Mouse (Mus musculus) testis, postnatal 10 days (tissue): Measurements from ENCODE around the gene Tm4sf19.

Source experiments
- DNase-seq: peaks from one replicate; pipeline ENCODE4 v3.0.0; 2021; ENCODE audit warnings: low spot score

The Tm4sf19 gene

GRCm38 (mm10) chr16:32400267-32400666, at the start of gene Tm4sf19:
TSS of gene Tm4sf19 (plus strand) at chr16:32400506.
- no peak for DNase-seq

DNA sequence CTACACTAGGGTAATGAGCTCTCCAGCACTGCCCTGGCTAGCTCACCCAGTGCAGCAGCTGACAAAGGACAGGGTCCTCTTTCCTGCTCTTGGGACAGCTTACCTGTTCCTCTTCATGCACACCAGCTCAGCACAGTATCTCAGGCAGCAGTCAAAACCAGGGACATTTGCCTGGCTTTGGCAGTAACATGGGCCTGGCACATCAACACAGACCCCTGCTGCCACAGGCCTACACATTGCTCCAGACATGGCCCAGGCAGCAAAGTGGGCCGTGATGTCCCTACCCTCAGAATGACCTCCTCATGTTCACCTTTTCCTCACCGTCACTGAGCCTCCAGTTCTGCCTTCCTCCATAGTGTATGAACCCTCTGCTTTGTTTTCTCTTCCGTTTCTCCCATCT, 49.5 kb upstream of the Tm4sf19 start:
- no peak for DNase-seq

DNA sequence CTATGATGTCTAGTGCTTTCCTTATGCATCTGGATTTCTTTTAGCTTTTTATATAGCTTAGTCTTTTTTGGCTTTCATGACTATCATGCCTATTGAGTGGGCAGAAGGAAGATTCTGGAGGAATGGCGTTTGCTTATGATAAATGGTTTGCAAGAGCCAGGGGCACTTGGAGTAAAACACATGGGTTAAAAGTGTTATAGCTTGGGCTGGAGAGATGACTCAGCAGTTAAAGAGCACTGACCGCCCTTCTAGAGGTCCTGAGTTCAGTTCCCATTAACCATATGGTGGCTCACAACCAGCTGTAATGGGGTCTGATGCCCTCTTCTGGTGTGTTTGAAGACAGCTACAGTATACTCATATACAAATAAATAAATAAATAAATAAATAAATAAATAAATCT, 36.8 kb upstream of the Tm4sf19 start:
- DNase-seq, result no peak

DNA sequence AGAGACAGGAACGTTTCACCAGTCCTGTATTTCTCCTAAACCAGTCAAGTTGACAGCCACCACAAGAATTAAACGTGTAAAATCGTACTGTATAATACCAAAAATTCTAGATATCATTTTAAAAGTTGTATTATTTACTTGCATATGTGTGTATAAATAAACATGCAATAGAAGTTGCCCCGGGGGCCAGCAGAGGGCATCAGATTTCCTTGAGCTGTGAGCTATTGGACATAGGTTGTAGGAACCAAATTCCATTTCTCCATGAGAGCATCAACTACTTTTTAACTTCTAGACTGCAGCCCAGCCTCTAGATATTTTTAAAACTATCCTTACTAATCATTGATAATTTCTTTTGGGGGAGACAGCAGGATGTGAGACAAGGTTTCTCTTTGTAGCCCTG, 29.0 kb upstream of the Tm4sf19 start:
- peak; percentile 57 for DNase-seq

GRCm38 (mm10) chr16:32379575-32379974, 20.7 kb upstream of the Tm4sf19 start:
- no peak for DNase-seq

DNA sequence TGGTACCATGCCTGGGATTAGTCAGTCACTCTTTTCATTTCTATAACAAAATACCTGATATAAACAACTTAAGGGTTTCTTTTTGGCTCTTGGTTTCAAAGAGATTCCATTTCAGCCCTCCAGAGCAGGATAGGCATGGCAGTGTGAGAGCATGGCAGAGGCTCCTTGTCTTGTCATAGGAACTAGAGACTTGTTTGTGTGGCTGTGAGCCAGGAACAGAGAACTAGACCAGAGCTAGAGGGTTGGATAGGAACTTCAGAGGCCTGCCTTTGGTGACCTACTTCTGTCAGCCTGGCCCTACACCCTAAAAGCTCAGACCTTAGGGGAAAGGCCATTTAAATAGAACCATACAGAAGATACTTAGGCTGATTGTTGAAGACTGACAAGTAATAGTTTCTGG, 17.4 kb upstream of the Tm4sf19 start:
- DNase-seq, result no peak

- no peak for DNase-seq
Observed at GRCm38 (mm10) chr16:32384885-32385284, 15.4 kb upstream of the Tm4sf19 start.

DNA sequence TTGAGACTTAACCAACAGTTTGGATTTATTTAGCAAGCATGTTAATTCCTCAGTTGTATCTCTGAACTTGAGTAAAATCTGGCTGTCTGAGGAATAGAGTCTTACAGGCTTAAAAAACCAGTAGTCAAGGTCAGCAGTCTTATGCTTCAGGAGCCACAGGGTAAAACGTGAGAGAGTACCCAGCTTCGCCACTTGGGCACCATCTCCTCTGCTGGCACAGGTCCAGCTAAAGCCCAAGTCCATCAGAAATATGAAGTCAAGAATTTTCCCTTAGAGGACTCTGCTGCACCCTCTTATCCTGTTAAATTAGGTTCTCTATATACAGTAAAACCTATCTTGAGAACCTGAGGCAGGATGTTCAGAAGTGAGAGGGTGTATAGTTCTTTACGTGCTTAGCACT, 13.5 kb upstream of the Tm4sf19 start:
- DNase-seq, result no peak

GRCm38 (mm10) chr16:32389049-32389448, 11.3 kb upstream of the Tm4sf19 start:
- no peak for DNase-seq

- DNase-seq, result no peak
Observed at GRCm38 (mm10) chr16:32389841-32390240, 10.5 kb upstream of the Tm4sf19 start.

DNA sequence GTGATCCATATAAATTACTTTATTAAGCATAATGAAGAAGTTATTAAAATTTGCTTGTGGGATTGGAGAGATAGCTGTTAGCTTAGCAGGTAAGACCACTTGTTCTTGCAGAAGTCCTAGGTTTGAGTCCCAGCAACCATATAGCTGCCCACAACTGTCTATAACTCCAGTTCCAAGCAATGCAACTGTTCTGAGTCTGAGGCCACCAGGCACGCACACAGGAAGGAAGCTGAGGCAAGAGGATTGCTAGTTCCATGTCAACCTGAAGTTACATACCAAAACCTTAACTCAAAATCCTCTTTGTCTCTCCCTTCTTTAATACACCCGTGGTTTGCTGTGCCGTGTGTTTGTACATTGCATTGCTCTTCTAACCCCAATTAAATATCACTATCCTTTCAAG, 9.4 kb upstream of the Tm4sf19 start:
- no peak for DNase-seq

GRCm38 (mm10) chr16:32395679-32396540, 4.4 kb upstream of the Tm4sf19 start:
- no peak for DNase-seq

DNA sequence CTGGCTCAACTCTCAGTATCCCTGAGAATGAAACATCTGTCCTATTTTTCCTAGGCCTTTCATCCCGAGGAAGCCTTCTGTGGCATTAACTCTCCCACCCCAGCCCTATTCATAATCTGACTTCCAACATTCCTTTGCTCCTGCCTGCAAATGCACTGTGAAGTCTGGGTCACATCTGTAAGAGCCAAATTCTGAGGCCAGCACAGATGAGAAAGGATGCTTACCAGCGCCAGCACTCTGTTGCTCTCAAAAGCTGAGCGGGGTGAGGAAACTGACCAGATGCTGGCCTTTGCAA, 3.8 kb upstream of the Tm4sf19 start:
- no peak for DNase-seq

GRCm38 (mm10) chr16:32398206-32398605, 2.1 kb upstream of the Tm4sf19 start:
- peak; percentile 13 for DNase-seq

GRCm38 (mm10) chr16:32401335-32401965, 1.1 kb downstream of the Tm4sf19 start:
- DNase-seq, result no peak

DNA sequence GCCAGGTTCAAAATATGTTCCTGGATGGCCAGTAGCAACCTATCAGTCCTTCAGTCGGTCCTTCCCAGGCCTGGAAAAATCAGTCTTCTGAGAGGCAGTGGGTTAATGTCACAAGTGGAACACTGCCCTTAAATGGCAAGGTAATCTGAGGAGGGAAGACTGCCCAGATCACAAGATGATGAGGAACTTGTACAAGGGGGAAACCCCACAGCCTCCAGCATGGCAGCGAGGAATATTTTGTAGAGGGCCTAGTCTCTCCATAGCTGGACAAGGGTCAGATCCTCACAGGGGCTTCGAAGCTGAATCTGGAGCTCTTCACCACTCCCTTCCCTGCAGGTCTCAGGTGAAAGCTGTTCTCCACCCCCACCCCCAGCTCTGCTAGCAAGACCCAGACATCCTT, 2.5 kb downstream of the Tm4sf19 start:
- DNase-seq, result no peak

DNA sequence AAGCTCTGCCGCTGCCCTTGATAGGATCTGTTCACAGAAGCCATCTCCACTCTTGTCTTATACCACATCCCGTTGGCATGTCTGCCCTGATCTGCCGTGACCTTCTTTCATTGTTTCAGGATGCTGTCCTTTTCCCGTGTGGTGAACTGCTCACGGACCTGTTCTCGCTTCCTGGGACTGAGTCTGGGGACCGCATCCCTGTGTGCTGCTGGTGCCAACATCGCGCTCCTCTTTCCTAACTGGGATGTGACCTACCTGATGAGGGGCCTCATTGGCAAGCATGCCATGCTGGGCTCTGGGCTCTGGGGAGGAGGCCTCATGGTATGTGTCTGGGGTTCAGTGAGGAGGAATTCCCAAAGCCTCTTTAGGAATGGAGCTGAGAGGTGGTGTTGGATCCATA, 5.4 kb downstream of the Tm4sf19 start:
- no peak for DNase-seq

DNA sequence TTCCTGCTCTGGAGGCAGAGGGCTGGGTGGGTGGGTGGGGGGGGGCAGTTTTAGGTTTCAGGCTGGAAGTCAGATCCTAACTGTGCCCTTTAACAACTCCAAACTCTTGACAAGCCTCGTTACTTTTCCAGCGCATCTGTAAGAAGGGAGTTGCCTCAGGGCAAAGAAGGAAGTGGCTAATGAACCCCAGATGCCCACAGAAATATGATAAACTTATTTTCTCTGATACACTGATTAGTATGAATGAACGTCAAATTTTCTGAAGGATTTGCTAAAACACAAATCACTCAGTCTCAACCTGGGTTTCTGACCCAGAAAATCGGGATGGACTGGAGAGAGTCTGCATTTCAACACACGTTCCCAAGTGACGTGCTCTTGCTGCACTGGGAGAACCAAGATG, 6.4 kb downstream of the Tm4sf19 start:
- no peak for DNase-seq

DNA sequence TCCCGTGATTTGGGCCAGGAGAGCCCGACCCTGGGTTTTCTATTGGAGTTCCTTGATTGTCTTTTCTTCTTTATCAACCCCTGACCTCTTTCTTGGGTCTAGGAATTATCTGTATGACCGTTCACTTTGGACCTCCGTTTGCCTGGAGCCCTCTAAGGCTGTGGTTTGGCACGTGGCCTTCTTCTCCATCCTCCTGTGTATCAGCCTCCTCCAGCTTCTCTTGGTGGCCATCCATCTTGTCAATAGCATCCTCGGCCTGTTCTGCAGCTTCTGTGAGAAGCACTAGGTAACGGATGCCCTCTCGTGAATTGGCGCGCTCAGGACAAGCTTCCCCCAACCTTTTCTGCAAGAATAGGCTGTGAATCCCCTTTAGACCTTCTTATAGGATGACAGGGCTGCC, 7.4 kb downstream of the Tm4sf19 start:
- DNase-seq, result no peak

DNA sequence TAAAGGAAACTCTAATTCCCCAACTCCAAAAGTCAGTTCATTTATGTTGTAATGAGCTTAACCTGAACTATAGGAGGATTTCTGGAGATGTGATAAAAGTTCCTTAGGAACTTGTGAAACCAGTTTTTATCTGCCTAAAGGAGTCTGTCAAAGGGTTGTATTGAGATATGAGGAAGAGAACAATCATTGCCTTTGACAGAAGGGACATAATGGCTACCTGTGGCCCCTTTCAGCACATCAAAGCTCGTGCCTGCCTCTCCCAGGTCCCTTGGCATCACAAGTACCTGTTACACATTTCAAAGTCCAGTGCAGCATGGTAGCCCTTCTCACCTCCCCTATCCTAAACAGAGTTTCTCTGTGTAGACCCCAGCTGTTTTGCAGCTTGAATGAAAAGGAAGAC, 17.2 kb downstream of the Tm4sf19 start:
- no peak for DNase-seq

DNA sequence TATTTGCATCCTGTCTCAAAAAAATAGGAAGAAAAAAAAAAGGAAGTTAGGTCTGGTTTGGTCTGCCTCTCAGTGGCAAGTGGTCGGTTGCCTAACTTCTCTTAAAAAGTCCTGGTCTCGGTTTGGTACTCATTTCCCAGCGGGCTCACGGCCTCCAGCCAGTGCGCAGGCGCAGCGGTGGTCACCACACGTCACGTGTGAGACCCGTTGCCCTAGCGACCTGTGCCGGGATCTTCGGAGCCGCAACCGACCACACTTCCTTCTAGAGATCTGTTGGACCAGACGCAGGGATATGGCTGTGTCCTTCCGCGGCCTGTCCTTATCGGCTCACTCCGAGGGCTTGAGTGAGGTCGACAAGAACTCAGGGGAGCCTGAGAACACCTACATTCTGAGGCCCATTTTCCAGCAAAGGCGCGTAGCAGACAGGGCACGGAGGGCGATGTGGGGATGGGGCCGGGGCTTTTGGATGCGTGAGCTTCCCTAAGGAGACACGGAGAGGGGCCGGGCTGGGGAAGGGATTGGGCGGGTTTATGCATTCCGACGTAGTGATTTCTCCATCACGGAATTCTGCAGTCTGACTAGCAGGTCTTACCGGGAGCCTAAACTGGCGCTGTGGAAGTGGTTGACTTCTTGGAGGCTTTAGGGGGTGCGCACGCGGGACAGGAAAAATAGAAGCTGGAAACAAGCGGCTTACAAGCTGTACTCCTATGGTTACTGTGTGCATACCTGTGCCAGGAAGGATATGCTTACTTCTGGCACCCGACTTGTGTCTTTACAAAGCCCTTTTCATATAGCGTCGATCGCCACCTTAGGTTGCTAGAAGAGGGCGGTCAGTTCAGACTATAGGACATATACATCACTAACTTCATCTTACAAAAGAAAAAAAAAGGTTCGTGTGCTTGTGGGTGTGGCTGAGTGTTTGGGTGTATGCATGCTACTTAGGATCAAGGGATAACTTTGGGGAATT, 19.5 kb downstream of the Tm4sf19 start, which contains the start of gene Tctex1d2:
TSS of gene Tctex1d2 (plus strand) at position 186 of the 967 bp plus-strand sequence.
- DNase-seq, result peak; percentile 96

DNA sequence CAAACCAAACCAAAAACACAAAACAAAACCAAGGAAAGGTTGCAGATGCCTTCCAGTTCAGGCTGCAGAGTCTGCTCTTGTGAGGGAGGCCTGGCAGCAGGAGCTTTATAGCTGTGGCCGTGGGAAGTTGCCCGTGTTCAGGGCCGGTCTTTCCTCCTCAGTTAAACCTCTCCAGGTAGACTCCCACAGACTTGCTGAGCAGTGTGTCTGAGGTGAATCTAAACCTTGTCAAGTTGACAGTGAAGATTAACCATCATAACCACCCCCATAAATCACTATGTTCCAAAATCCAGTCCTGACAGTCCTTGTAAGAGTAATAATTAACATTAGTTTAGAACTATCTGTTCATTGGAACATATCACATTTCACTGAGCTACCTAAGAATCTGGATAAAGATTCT, 27.2 kb downstream of the Tm4sf19 start:
- no peak for DNase-seq
